Mouse (Mus musculus): ENCODE results near the gene Lect2.

Gene Lect2

DNA sequence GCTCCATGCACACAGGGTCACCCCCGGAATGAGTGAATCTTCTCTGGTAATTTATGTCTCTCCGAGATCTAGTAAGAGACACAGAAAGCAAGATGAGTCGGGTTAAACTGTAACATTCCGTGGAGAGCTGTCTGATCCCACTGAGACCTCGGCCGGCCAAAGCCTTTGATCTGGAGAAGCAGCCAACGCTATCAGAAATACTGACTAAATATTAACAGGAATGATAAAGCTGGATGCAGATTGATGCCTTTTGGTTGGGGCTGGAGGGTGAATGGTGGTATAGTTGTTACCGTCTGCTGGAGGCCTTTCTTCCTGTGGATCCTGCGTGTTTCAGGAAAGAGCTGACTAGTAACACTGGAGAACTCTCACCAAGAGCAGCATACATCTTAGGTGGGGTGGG is at the start of gene Lect2:
TSS of gene Lect2 (minus strand) at position 102 of the 400 bp plus-strand sequence.
- DNase-seq: no peak

DNA sequence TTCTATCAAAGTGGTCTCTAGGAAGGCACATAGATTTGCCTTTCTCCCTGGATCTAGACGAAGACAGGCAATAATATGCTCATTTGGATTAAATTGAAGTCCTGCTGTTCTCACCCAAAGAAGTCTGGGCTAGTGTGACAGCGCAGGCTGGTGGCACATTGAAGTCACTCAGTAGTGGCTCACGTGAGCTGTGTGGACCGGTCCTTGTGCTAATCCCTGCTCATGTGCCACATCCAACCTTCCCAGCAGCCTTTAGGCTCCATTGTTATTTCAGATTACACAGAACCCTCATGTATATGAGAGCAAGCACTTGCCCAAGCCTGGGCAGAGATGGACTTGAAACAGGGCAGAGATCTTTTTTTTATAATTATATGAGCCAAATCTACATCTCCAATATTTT is 49.0 kb upstream of the Lect2 start:
- DNase-seq: no peak

DNA sequence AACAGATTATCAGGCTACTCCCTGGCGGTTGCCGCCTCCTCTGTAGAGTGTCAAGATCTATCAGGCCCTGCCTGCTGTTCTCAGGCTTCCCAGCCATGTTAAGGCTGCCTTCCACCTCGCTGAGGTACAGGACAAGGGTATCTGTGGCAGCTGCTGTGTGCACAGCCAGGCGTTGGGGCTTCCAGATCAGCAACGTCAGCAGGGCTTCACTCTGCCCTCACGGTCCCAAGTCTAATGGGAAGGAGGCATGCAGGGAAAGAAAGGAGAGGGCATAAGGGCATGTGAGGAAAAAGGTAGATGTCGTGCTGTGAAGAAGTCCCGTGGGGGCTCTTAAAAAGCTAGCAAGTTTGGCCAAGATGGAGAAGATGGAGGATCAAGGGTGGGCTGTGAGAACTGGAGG is 46.9 kb upstream of the Lect2 start:
- DNase-seq: peak; percentile 61 to 85

DNA sequence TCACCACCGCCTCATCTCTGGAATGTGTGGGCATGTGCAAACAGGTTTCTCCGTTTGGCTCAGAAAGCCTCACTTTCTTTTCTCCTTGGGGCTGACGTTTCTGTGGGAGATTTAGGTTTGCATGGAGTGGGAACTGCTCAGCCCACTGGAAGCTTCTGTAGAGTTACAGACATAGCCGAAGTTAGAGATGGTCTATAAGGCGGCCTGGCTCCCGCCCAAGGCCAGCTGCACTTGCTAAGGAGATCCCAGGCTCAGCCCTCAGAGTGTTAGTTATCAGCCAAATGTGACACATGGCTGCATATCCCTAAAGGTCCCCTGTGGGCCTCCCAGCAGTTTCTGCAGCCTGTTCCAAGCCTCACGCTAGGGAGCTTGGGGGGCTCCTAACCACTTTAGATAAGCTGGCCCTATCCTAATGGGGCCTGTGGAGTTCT is 45.7 kb upstream of the Lect2 start:
- DNase-seq: no peak

DNA sequence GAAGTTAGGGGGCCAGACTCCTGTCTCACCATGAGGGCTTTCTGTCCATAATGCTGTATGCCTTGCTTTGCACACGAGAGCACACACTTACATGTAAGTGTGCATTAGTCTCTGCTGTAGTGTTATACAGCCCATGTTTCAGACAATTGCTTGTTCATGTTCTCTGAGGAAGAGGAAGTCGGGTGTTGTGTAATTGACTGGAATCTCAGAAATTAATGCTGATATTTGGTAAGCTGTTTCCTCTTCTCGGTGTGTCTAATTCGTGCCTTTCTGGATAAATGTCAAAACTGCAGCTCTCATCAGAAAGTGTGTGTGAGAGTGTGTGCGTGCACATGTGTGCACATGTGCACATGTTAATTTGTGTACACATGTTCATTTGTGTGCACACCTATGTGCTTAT is 44.9 kb upstream of the Lect2 start:
- no peak for DNase-seq

DNA sequence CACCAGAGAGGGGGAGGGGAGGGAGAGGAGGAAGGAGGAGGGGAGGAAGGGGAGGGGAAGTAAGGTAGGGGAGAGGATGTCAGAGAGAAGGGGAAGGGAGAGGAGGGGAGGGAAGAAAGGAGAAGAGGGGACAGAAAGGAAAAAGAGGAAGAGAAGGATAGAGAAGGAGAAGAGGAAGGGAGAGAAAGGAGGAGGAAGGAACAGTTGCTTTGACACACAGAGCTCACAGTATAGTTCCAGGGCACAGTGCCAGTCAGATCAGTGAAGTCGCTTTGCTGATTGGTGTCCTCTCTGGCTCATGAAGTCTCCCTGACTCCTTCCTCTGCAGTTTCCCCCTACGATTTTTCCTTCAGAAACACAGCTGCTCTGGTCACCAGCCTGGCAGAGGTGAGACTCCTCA is 43.6 kb upstream of the Lect2 start:
- no peak for DNase-seq

DNA sequence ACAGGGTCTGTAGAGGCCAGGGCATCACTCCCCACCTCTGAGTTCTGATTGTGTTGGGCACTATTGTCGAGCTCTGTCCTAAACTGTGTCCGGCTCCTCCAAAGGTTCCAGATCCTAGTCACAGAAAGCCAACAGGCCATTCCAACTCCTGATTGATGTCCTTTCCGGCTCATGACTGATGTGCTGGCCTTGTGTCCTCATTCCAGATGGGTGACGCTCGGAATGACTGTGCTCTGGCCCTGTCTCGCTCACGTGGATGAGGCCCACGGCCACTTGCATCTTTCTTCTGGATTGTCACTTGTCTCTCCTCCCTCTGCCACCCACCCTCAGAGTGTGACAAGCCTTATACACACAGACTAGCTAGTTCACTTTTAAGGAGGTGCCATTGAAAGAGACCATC is 42.9 kb upstream of the Lect2 start:
- no peak for DNase-seq

DNA sequence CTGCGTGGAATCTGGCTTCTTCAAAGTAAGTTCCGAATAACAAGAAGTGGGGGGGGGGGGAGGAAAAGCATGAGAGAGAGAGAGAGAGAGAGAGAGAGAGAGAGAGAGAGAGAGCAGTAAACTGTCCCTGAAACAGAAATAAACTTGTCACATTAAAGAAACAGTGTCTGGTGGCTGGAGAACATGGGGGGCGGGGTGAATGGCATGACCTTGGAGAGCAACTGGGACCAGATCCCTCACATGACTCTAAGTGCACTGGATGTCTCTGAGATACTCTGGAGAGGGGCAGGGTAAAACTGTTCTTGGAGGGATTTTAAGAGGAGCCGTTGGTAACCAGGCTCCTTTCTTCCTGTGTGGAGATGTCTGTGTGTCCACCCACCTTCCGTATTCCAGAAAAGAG is 41.9 kb upstream of the Lect2 start:
- no peak for DNase-seq

DNA sequence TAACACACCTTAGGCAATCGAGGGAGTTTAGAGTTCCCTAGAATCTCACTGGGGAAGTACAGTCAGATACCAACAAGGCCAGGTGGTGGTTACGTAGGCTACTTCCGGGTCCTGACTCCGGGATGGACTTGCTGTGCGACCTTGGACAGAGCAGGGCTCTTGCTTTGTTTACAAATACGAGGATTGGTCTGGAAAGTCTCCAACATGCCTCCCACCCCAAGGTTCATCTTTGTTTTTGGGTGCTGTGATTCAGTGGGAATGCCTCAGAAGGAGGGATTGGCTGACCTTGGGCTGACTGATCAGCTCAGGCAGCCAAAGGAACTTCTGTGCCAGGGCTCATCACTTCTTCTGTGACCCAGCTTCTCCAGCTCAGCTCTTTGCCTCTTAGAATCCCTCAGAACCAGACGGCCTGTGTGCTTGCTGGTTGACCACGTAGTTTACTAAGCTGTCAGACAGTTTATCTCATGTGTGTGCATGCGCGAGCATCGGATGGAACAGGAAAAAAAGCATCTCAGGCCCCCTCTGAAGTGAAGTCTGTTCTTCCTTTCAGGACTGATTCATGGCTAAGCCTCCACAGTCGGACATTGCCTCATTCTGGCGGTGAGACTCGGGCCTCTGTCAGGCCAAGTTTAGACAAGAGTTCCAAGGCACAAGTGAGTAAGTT is 40.3 kb upstream of the Lect2 start:
- peak in 1 of 2 experiments; percentile 53 for DNase-seq

DNA sequence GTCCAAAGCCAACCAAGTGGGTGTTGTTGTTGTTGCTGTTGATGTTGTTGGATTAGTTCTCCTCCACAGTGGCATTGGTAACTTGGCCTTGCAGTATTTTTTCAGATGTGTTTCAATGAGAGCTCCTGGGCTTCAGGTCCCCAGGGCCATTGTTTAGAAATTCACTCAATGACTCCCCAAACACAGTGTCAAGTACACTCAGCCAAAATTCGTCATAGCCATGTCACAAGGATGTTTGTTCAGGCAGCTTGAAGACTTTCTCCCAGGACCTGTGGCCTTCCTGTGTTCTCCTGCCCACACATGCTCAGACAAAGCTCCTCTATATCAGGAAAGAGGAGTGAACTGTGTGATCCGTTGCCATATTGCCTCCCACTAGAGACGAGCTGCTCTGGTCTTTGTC is 37.7 kb upstream of the Lect2 start:
- DNase-seq: no peak

DNA sequence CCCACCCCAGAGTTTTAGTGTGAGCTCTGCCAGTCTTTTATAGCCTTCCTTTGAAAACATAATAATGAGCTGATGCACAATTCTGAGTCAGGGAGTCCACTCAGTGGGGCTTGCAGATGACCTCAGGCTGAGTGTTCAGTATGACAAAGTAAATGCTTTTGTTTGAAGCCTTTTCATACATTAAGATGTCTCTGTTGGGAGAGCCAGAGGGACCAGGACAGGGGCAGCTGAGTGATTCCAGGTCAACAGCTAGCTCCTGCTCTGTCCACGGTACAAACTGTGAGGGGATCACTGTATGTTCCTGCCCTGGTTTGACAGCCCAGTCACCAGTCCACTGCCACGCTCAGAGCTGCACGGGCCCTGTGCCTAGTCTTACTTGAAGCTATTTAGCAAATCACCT is 34.4 kb upstream of the Lect2 start:
- DNase-seq: no peak

DNA sequence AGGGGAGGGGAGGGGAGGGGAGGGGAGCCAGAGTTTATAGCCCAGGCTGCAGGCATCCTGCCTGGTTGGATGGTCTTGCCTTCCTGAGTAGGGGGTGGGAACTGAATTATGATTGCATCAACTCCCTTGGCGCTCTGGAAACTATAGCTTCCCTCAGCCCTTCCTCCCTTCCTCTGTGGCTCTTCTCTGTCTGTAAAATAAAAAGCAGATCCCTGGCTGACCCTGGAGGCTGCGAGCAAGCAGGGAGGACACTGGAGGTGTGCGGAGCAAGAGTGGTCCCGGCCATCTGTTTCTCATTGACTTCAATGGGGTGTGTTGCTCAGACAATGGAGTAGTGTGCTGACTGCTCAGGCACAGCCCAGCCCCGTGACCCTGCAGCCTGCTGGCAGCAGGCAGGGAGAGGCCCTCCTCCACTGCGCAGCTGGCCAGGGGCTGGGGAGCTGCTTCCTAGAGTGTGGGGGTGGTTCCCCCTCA is 33.7 kb upstream of the Lect2 start:
- DNase-seq: peak in 1 of 2 experiments; percentile 45

DNA sequence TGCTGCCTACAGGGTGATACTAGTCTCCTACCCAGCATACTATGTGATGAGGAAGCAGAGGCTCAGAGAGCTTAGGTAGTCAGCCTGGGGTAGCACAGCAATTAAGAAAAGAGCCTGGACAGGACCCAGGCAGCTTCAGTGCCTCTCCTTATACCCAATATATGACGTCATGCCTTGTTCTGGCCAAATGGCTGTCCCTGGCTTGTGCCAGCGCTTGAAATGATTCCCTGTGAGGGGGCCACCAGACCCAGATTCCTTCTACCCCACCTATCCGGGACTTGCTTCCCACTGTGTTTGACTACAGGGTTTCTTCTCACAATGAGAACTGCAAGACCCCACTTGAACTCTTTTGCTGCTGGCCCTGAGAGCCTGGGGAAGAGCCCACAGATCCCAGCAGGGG is 33.2 kb upstream of the Lect2 start:
- no peak for DNase-seq

DNA sequence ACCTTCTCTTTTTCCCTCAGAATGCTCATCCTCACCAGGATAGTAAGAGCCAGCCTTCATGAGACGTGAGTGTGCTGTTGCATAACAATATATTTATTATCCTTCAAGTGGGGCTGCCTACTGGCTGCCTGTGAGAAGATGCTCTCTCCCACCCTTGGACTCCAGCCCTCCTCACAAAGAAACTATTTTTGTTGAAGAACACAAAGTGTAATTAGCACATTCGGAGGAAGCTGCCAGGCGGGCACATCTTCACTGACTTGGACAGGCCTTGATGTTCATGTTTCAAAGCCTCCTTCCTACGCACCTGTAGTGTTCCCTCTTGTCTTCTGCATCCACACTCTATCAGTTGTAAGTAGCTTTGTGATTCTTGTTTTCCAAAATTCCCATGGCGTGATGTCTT is 32.1 kb upstream of the Lect2 start:
- no peak for DNase-seq

DNA sequence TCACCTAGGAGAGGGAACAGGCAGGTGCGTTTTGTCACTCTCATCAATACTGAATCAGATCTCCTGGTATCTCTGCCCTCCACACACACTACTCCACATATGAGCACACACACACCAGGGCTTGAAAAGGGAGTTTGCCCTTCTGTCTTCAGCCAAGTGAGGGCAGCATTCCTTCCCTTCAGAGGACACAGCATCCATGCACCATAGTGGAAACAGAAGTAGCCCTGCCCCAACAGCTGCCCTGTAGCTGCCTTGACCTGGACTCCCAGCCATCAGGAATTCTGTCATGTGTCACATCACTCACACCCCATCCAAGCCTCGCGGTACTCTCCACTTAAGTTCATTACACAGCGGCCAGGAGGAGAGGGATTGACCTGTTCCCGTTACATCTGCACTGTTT is 29.8 kb upstream of the Lect2 start:
- DNase-seq: no peak

DNA sequence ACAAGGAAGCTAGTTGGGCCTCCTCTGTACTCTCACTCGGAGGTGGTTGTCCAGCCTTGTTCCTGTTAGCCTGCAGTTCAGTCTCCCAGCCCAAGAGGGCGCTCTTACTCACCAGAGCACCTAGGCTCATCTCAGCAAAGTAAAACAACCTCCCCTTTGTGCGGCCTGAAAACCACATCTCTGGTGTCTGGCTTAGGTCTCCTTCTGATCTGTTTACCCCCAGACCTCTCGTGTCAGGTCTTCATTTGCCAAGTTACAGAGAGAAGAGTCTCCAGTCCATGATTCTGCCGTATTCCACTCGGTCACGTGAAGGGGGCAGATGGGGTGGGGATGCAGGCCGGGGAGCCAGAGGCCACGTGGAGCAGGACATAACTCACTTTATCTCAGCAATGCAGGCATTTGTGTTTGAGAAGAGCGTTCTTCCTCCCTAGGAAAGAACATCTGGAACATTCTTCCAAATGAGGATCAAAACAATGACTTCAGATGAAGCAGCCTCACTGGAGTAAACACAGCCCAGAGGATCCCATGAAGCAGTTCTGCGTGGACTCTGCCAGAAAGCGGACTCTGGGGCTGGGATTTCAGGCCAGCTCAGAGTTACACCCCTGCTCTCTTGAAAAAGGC is 27.5 kb upstream of the Lect2 start:
- peak; percentile 77 to 88 for DNase-seq

DNA sequence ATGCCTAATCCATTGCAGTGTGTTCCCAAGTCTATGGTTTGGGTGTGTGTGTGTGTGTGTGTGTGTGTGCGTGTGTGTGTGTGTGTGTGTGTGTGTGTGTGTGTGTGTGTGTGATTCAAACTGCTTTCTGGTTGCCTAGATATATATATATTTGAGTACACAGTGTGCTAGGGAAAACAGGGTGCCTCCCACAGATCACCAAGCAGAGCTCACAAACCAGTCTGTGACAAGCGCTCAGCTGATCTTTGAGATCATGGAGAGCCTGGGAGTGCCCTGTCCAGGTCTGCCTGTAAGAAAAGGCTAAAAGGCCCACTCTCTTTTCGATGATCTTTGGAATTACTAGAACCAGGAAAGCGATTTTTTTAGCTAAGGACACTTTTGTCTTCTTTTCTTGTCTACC is 26.8 kb upstream of the Lect2 start:
- no peak for DNase-seq

DNA sequence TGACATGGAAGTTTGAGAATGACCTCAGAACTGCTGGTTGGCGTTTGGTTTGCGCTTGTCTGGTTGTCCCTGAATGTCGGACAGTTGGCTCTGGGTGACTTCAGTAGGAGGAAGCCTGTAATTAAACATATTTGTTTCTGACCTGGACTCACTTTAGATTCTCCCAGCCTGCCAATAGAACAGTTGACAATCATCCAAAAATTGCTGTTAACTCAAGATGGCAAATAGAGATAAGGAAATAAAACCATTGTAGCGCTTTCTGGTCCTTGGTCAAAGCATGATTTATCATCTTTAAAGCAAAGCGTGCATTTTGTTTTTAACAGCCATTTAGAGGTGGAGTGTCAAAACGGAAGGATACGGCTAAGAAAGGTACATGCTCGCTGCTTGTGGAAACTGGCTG is 23.3 kb upstream of the Lect2 start:
- DNase-seq: no peak

DNA sequence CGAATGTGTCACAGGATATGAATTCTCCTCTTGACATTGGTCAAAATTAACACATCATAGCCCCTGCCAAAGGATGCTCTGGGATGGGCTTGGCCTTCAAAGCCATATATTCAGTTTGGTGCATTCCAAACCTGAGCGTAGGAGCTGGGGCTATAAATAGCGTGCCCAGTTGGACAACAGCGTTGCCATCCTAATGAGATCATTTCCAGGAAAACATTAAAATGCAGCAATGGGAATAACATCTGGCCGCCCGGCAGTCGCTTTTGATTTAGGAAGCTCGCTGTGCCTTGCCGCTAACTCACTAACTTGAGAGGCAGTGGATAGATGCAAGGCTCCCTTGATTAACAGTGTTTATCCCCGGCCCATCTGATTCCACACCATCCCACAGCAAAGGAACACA is 18.0 kb upstream of the Lect2 start:
- no peak for DNase-seq

DNA sequence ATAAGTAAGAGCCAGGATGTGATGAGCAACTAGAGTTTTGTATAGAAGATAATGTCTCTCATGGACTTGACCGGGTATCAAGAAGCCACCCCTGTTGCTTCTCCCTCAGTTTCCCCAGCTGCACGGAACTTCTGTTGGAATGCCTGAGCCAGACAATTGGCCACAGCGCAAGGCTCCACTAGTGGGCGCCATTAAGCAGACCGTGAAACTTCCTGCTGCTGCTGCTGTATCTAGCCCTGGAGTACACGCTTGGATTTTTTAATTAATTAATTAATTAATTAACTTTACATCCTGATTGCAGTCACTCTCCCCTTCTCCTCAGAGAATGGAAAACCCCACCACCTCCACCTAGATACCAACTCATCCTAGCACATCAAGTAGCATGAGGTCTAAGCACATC is 14.8 kb upstream of the Lect2 start:
- DNase-seq: peak; percentile 61 to 68

DNA sequence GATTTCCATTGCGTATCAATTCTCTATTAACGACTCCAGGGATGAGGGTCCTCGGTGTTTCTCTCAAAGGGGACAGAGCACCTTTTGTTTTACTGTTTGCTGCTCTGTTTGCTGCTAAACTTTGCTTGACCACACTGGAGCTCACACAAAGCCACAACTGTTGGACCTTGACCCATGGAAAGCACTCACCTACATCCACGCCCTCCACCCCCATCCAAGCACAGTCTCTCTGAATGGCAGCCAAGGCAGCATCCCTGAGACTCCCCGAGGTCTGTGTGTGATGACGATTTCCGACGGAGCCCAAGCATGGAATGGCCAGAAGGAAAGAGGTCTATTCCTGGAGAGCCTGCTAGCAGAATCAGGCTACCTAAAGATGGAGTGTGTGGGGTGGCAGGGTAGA is 12.8 kb upstream of the Lect2 start:
- peak; percentile 78 to 91 for DNase-seq

DNA sequence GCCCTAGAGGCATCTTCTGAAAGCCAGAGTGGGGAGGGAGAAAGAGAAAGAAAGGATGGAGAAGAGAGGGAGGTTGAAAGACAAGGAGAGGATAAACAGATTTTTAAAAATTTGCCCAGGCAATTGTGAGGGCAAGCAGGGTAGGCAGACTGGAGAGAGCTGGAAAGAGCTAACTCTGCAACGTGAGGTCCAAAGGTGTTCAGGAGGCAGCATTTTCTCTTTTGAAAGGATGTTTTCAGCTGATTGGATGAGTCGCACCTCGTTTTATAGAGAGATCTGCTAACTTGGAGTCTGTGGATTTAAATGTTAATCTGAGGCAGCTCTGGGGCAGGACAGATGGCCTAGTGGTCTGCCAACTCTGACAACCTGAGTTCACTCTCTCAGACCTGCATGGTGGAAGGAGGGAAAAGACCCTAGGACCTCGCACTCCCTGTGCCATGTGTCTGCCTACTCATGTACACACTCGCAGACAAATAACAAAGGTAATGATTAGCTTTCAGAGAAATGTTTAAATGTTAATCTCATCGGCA is 11.6 kb upstream of the Lect2 start:
- DNase-seq: peak in 1 of 2 experiments; percentile 60

DNA sequence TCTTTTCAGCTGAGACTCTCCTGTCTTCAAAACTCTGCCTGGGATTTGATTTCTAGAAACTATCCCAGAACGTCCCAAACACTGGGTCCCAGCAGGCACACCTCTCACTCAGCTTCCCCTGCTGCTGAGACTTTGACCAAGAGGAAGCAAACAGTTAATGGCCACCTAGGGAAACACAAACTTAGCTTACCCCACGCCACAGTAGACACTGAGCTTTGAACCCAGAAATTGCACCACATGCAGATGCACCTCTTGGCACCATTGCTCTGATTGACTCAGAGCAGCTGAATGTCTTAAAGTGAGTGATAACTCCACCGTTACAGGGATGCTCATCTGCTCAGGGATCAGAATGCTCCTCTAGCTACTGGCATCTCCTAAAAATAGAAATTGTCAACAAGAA is 10.5 kb upstream of the Lect2 start:
- peak; percentile 58 to 81 for DNase-seq

DNA sequence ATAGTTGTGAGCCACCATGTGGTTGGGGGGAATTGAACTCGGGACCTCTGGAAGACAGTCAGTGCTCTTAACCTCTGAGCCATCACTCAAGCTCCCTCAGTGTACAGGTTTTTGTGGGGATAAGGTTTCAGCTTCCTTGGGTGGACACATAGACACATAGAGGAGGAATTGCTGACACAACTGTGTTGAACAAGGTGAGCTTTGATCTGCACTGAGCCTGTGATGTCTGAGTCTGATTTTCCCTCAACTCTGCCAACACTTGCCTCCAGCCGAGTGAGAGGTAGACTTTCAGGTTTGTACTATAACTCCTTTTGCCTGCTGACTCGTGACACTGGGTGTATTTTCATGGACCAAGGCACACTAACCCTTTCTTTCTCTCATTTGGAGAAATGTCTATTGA is 8.4 kb upstream of the Lect2 start:
- peak; percentile 57 to 90 for DNase-seq

DNA sequence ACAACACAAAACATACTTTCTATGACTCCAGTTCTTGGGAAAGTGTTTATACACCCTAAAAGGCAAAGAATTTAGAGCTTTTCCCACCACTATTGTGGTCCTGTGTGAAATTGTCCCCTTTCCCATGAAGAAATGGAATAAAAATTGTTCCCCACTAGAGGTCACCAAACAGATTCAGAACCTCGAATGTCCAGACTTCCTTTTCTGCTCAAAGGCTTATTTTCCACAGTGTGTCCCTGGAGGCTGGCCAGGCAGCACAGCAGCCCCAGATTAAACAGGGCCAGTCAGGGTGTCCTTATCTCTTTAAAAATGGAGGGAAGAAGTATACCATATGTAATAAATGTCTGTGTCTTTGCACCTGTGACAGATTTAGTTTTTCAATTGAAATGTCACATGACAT is 7.7 kb upstream of the Lect2 start:
- peak; percentile 70 to 83 for DNase-seq
